Mouse (Mus musculus) erythroid progenitor cell, adult 5-6 weeks (primary cell): ENCODE results near the gene Atp6v1g1. TPM values are rescaled to one million over a fixed set of nuclear protein-coding genes. Genes with fewer than 3 reads are reported as not detected.

Experiments used
- ATAC-seq: replicated peaks from 2 replicates; pipeline ENCODE4 v1.8.0; 2016; ENCODE audit warnings: moderate number of reproducible peaks, mild to moderate bottlenecking, moderate TSS enrichment, inconsistent platforms; ENCODE audit not compliant: poor library complexity, low FRiP score, severe bottlenecking
- total RNA-seq, 2 experiments: library from RNA; stranded (forward) in 1 of 2; stranded (reverse) in 1 of 2; fragments of 150-400 nt in 1 of 2; fragments of 186-747, 209-891 nt in 1 of 2; gene quantifications; 2 replicates each; pipeline versions ENCODE4 v1.2.3 to v1.2.4; 2015 to 2017; ENCODE audit warnings: low replicate concordance in 2 of 2

Gene Atp6v1g1
- total RNA-seq (2015; ENCODE audit: low replicate concordance) (83.0 and 91.2 TPM in 2 replicates), total RNA-seq (2017; ENCODE audit: low replicate concordance) (52.5 and 69.6 TPM in 2 replicates)

DNA sequence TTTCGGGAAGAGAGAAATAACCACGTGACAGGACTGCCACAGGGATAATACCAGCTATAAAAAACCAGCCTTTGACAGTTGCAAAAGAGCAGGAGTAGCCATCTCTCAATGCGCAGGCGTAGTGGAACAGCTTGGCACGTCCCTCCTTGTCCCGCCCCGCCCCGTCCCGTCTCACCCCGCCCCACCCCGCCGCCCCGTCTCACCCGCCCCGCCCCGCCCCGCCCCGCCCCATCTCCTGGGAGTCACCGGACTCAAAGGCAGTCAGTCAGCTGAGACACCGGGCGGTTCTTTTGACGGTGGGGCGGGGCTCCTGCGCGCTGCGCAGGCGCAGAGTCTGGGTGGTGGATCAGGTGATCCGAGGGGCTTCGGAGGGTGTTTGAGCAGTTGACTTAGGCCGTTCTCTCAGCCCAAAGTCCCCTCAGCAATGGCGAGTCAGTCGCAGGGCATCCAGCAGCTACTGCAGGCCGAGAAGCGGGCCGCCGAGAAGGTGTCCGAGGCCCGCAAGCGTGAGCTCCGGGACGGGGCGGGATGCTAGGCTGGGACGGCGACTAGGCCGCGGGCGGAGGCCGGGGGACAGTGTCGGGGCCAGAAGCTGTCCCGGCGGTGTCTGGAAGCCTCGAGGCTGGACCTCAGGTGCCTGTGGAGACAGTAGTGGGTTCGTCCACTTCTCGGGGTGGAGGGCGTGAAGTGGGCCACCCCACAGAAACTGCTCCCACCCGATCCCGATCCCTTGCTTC lies at the start of gene Atp6v1g1:
Atp6v1g1 (plus strand) TSS at position 279 of the 737 bp plus-strand sequence.
- peak; percentile 95 for ATAC-seq

DNA sequence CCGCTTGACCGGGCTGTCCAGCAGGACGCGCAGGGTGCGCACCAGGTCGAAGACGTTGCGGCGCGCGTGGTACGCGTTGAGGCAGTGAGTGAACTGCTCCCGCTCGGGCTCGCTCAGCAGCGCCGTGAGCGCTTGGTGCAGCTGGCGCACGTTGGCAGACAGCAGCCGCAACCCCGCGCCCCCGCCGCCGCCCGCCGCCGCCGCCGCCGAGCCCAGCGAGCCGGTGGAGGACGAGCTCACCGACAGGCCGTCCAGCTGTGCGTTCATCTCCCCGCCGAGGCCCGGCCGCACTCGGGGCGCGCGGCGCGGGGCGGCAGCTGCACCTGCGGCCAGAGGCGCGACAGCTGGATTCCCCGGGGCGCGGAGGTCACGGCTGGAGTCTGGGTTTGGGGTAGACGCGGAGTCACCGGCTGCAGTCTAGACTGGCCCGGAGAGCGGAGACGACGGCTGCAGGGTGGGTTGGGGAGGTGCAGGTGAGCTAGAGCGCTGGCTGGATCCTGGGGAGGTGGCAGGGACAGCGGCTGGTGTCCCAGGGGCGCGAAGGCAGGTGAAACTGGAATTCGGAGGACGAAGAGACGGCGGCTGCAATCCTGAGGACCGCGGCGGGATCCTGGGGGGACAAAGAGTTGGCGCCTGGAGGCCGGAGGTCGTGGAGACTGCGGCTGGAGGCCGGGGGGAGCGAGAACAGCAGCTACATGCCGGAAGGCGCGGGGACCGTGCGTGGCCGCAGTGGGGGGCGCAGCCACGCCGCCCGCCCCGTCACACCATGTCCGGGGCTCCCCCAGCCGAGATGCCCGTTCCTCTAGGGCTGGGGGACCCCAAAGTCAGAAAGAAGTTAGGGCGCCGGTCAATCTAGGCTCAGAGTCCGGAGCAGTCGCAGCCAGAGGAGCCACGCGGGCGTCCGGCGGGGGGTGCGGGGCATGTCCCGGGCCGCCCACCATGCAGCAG lies 49.3 kb upstream of the Atp6v1g1 start:
- no peak for ATAC-seq

DNA sequence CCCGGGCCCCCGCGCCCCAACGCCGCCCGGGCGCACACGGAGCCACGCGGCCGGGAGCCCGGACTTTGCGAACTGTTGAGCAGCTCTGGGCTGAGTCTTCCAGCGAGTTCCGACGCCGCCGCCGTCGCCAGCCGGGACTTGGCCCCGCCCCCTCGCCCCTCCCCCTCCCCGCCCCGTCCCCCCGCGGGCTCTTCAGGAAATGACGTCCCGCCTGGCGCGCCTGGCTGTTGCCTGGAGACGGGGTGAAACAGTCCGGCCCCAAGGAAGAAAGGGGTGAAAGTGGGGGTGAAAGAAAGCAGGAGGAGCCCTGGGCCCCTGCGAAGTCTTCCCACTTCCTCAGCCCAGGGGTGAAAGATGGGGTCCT lies 48.7 kb upstream of the Atp6v1g1 start, which contains the start of gene Whrn:
Whrn (minus strand) TSS at position 77 of the 364 bp plus-strand sequence.
- no peak for ATAC-seq

DNA sequence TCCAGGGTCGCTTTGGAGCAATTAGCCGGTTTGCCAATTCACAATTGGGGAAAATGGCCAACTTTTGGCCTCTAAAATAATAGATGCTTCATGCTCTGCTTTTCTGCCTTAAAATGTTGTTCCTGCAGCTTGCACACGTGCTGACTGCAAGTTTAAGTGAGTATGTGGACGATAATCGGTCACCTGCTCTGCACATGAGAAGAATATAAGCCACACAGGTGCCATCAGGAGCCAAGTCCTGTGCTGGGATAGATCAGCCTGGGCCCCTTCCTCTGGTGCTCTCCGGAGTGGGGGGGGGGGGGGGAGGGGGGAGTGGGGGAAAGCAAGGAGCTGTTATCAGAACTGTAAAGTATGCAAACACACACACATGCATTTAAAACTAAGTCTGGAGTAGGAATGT lies 48.3 kb upstream of the Atp6v1g1 start:
- ATAC-seq = no peak

DNA sequence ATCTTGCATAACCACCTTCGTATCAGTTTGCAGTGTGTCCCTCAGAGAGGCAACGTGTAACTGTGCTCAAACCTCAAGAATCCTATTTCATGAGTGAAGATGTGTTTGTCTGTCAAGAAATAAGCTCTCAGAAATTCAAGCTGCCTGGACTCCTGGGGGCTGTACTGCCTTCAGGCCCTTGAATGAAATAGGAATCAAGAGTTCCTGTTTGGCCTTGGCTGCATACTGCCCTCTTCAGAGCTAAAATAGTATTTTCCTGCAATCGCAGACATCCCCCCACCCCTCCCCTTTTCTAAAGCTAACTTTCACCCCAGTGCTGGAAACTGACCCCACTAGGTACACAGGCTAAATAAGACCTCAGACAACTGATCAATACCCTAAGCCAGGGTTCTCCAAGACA lies 46.2 kb upstream of the Atp6v1g1 start:
- ATAC-seq = no peak

DNA sequence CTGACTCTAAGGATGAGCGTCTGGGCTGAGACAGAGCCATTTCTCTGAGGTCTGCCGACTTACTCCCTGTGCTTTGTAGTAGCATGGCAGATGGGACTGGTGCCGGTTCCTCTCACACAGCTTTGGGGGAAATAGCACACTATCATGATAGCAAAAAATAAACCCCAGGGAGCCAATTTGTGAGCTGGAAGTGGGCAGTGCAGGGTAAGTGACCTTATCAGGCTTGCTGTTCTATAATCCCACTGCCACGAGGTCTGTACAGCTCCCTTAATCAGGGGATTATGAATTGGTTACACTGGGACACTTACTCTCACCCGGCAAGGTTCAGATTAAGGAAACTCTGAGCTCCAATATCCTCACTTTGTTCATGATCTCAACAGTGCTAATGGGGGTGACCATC lies 43.5 kb upstream of the Atp6v1g1 start:
- ATAC-seq = no peak

DNA sequence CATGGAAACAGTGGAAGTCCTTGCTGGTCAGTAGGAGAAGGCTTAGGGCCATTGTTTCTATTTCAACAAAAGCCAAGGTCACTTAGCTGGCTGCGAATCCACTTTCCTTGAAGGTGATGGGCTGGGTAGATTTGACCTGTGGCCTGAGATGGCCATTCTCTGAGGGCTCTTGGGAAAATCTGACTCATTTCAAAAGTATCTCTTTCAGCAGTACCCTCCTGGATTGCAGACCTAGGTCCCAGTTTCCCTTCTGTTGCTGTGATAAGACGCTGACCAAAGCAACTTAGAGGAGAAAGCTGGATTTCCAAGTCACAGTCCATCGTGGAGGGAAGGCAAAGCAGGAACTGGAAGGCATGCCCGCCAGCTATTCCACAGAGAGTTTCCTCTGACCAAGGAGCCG lies 40.6 kb upstream of the Atp6v1g1 start:
- no peak for ATAC-seq

DNA sequence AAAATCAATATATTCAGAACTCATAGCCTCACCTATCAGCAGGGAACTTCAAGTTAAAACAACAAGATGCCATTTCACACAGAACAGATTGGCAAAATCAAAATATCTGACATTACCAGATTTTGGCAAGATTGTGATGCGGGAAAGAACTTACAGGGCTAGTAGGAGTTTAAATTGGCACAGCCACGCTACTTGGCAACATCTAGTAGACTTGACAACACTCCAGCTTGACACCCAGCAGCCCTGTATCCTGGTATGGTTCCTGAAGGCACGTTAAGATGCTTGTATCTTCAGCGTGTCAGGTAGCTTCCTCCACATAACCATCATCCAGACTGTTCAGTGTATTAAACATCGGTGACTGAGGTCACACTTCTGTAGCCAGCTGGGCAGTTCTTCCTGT lies 37.1 kb upstream of the Atp6v1g1 start:
- no peak for ATAC-seq

DNA sequence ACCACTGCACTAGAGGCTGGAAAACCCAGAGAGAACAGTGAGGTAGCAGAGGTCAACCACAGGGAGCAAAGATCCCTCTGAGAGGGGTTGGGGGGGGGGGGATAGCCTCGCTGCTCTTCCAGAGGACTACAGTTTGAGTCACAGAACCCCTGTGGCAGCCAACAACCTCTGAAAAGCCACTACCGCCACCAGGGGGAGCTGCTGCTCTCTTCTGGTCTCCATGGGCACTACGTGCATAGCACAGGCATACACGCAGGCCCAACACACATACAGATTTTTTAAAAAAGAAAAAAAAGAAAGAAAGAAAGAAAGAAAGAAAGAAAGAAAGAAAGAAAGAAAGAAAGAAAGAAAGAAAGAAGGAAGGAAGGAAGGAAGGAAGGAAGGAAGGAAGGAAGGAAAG lies 36.3 kb upstream of the Atp6v1g1 start:
- ATAC-seq = no peak; the same call in 1 of the 2 replicates

DNA sequence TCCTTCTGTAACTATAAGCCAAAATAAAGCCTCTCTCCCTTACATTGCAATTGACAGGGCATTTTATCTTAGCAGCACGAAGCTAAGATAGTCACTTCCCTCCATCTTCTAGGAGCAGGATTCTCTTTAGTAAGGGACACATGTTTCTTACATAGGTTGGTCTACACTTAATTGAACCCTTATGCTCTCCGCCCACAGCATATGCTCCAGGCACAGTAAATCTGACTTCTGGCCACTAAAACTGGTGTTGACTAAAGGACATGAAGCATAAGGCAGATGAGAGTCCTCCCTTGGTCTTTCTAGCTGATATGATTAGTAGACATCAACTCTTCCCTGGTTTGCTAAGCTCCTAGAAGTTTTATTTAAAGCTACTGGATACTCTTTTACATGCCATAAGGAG lies 31.7 kb upstream of the Atp6v1g1 start:
- no peak for ATAC-seq

DNA sequence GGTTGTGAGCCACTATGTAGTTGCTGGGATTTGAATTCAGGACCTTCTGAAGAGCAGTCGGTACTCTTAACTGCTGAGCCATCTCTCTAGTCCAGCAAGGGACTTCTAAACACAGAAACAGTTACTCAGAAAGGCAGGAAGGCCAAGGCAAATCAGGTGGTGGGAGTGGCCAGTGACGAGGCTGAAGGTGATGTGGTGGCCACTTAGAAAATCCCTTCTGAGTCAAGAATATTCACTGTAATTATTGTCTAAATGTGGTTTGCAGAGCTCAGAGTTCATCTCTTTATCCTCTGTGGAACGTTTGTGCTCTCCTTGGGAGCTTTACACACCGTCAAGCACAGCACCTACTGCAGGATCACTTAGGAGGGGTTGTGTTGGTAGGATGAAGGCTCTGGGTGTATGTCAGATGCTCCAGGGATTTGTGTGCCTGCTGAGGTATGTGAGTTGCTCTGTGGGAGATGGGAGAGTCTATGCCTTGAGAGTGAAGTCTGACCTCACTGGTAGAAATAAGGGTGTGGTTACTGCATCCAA lies 30.1 kb upstream of the Atp6v1g1 start:
- no peak for ATAC-seq

DNA sequence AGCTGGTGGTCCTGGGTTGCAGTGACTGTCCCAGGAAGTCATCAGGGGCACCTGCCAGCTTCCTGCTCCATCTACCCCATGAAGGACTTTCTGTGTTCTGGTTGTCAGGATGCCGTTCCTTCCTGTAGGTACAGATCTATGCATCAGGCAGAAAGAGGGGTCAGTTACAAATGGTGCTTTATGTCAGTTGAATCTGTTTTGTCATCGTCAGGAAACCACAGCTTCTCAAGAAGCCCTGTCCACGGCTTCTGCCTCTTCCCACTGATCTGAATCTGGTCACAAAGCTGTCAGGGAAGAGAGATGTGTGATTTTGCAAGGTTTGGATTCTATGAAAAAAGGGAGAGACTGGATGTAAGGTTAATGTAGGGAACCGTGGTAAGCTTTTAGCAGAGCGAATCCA lies 29.6 kb upstream of the Atp6v1g1 start:
- ATAC-seq = no peak

DNA sequence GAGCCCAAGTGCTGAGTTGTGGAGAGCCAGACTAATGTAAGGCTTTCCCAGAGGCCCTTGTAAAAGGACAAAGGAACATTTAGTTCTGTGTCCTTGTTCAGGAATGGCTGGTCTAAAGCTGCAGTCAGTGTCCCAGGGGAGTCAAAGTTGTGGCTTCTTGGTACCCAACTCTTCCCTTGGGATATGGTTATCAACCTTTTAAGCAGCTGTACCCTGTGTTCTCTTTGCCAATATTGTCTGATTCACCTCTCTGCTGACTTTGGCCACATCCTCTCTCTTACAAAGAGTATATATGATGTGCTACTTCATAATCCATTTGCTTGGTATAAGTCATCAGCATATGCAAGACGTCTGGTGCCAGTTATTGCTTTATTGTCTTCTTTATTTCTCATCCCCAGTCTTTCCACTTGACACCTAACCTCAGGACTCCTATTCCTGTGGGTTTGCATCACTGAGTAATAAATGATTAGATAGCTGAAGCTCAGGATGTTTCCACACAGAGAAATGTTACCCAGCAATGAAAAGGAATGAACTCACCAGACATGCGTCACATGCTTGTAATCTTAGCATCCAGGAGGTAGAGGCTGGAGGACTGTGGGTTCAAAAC lies 22.7 kb upstream of the Atp6v1g1 start:
- no peak for ATAC-seq

DNA sequence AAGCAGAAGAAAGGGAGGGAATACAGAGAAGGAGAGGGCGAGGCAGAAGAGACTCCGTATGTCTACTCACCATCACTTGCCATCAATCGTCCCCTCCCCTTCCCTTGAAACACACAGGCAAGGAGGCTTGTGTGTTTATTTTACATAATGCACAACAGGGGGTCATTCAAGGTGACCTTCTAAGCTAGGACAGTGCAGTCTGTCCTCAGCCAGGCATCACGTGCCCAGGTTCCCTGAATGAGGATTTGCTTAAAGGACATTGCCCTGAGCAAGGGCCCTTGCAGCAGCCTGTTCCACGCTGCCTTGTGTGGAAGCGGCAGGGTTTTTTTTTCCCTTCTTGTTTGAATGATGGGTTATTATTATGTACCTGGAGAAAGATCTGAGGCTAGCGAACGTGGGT lies 19.1 kb upstream of the Atp6v1g1 start:
- ATAC-seq = no peak

DNA sequence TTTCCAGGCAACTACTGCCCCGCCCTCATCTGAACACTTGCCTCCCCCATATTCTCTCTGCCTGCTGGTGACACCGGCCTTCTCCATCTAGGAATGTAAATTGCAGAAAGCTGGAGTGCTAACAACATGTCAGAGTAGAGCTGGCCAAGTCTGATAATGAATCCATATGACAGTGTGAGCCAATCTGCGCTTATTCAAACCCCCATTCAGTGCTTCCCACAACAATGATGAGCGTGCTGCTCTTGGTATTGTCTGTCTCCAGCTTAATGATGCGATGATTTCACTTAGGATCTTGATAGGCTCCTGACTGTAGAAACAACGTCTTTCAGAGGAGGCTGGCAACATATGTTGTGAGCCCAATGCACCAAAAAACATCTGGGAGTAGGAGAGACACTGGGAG lies 15.6 kb upstream of the Atp6v1g1 start:
- no peak for ATAC-seq

DNA sequence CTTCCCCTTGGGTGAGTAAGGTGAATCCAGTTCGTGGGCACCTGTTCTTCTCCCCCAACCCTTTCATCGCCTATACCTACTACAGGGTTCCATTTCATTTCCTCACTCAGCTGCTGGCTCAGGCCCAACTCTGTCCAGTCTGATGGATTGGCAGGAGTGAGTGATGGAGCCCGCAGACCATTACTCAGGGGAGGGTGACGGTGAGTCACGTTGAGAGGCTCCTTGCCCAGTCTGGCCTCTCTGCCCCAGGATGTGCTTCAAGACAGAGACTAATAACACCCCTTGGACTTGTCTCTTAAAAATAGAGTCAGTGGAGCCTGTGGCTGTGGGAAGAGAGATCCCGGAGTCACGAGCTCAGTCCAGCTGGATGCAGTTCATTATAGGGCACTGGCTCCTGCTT lies 14.2 kb upstream of the Atp6v1g1 start:
- no peak for ATAC-seq

DNA sequence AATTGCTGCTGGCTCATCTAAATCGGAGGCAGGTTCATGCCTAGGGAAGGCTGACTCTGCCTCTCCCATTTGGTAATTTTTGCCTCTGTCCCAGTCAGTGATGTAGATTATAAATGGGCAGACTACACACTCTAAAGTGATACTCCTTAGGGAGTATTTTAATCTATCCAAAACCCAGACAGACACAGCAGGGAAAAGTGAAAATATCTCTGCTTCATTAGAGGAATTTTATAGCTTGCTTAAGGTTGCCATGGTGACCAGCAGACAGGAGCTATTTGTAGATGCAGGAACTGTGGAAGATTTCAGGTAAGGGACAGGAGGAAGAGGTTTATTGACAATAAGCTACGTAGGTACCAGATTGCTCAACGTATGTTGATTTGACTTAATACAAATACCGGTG lies 7.0 kb upstream of the Atp6v1g1 start:
- no peak for ATAC-seq

DNA sequence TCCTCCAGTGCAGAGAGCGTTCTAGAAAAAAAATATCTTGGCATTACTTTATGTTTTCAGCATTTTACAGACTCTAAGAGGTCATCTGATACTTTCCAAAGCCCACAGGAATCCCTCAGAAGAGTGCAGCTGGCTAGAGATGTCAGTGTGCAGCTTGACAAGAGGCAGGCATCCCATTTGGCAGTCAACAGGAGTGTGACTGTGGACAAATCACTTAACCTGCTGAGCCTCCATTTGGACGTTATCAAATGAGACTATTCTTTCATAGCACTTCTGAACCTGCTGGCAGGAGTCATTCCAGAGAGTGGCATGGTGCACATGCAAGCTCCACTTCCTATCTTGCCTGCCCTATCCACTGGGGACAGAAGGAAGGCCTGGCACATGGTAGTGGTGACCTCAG lies 2.4 kb upstream of the Atp6v1g1 start:
- ATAC-seq = no peak

DNA sequence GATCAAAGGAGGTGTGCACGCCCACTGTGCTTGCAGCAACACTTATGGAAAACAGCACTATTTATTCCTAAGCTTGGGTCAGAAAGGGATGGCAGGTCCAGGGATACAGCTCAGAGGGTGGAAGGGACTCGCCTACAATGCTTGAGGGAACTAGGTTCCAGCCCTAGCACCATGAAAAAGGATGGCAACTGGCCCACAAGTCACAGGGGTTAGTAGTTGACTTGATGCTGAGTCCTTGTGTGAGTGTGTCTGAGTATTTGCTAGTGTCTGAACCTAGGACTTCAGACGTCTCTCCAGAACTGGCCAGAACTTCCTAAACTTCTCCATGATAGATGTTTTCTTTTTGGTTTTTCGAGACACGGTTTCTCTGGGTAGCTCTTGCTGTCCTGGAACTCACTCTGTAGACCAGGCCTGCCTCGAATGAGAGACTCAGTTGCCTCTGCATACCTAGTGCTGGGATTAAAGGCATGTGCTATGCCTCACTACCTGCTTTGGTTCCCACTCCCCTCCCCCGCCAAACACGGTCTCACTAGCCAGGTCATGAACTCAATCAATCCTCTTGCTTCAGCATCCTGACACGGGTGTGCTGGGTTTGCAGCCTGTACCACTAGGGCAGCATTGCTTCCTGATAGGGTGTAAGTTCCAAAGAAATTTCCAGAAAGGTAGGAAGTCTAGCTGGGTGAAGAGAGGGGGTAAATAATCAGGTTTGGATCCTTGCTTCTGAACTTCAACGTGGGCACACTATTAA lies 652 bp upstream of the Atp6v1g1 start:
- peak; percentile 45 for ATAC-seq
